Mouse (Mus musculus): ENCODE results near the gene Ciita.

The Ciita gene

DNA sequence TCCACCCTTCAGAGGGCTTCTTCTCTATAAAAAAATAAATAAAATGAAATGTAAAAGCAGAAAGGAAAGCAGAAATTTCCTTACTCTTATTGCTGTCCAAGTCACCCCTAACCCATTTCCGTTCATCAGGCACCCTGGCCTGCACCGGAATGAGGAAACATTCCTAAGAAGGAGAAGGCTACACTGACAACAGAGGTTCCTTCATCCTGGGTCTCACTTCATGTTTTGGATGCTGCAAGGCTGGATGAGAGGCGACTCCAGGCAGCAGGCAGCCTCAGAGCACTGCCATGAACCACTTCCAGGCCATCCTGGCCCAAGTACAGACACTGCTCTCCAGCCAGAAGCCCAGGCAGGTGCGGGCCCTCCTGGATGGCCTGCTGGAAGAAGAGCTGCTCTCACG lies at the start of gene Ciita:
Gene Ciita, plus strand, starts transcription at position 203 of the 400 bp plus-strand sequence.
- no peak for DNase-seq (ENCODE audit: low spot score)

DNA sequence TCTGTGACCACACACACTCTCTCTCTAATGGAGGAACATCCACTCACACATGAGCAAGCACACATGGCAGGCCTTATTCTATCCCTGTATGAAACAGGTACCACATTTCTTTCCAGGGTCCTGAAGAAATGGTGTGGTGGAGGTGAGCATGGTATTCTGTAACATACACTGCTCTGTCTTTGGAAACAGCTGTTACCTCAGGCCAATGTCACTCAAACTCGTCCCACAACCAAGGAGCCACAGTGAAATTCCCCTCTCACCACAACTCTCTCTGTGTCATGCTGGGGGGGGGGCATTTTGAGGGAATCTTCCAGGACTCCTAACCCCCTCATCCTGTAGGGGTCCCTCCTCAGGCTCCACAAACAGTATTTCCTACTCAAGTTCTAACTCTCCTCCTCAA lies 47.9 kb upstream of the Ciita start:
- no peak for DNase-seq (ENCODE audit: low spot score)

DNA sequence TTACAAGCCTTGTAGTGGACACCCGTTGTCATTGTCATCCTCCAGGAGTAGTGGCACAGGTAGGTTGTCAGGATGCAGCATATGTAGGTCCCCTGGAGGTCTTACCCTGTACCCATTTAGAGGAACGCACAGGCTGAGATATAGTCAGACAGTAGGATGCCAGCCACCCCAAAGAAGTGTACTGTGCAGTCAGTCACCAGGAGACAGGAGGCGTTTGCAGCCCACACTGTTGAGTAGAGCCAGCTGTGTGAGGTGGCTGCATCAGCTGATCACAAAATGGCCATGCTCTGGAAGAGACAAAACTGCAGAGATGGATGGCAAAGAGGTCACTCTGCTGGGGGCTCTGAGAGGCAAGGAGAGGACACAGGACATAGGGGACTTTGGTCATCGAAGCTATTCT lies 47.5 kb upstream of the Ciita start:
- no peak for DNase-seq (ENCODE audit: low spot score)

DNA sequence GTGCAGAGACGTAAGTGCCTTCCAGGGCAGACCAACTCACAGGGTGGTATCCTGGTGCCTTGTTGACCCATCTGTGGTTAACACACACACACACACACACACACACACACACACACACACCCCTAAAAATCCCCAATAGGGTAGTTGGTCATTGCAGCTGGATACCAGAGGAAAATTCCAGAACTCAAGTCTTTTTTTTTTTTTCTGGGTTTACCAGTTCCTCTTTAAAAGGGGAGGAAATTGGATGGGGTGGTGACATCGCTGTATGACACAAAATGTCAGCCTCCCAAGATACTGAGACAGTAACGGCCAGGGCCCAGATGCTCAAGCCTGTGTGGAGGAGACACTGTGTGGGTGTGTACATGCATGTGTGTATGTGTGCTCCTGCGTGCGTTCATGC lies 46.5 kb upstream of the Ciita start:
- DNase-seq (ENCODE audit: low spot score): no peak

DNA sequence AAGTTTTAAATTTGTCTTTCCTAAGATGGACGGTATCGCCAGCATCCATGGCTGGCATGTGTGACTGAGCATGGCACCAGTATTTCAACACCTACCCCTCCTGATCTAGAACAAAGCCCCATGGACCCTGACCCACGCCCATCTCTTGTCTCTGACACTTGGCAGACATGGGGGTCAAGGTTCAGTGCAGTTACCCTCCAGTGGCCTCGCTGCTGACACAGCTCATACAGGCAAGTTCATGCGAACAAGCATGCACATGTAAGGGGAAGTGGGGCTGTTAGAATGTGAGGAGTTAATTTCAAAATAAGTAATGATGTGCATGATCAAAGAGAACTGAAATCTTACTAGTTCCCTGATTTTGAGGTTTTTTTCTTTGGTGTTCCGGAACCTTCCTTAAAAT lies 43.7 kb upstream of the Ciita start:
- no peak for DNase-seq (ENCODE audit: low spot score)

DNA sequence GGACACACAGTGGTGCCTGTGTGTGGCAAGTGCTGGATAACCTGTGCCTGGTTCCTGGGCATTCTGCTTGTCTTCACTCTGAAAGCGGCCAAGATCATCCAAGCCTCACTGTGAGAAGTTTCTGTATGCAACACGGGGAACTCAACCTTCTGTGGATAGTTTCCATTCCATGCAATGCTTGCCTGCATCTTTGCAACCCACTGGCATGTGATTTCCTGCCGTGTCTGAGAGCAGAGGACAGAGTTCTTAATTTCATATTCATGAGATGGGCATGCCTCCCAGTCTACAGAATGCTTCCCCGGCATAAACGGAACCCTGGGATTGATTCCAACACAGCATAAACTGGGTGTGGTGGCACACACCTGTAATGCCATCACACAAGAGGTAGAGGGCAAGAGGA lies 41.8 kb upstream of the Ciita start:
- no peak for DNase-seq (ENCODE audit: low spot score)

DNA sequence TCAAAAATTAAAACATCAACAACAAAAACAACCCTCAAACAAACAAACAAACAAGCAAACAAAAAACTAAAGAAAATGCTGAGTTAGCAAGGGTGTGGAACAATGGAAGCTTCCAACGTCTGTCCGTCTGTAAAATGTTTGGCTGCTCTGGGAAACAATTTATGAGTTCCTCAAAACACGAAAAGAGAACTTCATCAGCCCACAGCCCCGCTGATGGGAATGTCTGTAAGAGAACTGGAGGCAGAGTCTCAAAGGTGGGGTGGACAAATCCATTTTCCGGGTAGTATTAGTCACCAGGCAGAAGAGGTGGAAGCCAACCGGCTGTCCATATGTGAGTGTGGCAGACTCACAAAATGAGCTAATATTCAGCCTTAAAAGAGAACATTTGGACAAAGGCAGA lies 38.5 kb upstream of the Ciita start:
- DNase-seq (ENCODE audit: low spot score): no peak

DNA sequence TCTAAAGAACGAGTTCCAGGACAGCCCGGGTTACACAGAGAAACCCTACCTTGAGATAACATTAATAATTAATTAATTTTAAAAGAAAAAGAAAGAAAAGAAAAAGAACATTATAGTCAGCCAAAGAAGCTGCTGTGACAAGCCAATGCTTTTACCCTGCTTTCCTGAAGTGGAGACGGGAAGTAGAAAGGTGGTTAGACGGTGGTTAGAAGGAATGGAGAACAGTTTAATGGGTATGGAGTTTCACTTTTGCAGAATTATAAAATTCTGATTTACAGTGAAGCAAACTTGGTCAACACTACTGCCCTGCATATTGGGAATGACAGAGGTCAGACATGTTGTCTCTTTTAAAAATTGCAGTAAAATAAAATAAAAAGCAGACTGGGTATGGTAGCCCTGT lies 38.1 kb upstream of the Ciita start:
- no peak for DNase-seq (ENCODE audit: low spot score)

DNA sequence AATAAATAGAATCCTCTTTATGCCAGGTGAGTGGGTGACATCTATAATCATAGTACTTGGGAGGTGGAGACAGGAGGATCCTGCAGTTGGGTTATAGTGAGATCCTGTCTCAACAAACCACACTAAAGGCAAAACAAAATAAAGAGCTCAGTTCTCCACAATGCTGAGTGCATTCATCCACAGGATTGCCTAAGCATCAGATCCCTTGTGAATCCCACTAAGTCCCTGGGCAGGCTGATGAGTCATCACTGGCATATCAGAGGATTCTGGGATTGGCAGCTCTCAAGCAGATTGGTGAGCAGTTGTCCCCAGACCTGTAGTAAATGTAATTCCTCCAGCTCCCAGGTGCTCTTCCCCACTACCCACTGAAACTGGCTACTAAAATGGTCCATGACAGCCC lies 36.1 kb upstream of the Ciita start:
- DNase-seq (ENCODE audit: low spot score): no peak

DNA sequence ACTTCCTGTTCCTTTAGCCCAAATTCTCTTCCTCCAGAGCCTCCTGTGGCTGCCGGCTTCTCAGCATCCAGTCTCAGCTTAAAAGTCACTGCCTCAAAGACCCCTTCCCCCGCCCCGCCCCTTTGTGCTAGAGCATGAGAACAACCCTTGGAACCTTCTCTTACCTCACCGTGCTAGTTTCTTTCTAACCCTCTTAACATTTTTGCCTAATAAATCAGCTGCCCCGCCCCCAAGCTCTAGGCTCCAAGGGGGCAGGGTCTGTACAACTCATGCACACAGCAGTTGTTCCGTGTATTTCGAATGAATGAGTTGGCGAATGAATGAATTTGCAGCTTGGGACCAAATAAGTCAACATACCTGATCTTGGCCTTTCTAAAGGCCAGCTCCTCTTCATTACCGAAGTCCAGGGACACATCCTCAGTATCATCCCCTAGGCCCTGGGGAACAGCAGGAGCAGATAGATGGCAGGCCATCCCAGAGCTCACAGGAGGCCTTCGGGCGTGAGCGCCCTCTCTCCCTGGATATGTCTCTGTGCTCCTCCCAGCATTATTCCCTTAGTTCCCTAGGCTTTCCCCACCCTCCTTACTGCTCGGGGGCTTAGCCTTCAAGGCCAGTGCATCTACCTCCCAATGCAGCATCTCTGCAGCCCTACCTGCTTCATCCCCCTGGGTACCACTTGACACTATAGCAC lies 33.1 kb upstream of the Ciita start:
- no peak for DNase-seq (ENCODE audit: low spot score)

DNA sequence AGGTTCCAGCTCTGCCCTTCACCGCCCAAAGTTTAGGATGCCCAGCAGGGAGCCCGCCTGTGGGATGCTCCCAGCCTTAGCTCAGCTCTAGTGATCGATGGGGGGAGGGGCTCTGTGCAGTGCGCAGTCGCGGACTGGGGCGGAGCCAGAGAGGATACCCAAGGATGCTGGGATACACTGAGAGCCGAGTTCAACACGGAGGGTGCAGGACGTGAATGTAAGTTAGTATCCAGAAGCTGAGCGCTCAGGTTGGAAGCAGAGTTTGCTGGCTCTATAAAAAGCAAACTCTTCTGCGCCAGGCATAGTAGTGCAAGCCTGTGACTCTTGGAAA lies 32.6 kb upstream of the Ciita start, which contains the start of gene Tvp23a:
Gene Tvp23a, minus strand, starts transcription at position 99 of the 331 bp plus-strand sequence.
- no peak for DNase-seq (ENCODE audit: low spot score)

DNA sequence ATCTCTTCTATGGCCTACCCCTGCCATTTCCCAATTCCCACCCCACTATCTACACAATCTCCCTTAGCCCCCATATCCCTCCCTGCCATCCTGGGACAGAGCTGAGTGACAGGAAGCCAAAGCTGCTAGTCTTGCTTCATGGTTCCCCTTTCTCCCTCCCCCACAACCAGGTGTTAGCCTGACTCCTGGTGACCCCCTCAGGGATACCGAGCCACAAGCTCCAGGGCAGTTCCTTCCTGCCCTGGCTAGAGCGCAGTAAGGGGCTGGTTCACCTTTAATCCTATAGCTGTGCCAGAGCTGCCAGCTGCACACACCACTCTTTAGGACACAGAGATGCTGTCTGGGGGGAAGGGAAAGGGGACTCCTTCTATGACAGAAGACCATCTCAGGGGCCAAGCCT lies 32.1 kb upstream of the Ciita start:
- DNase-seq (ENCODE audit: low spot score): no peak

DNA sequence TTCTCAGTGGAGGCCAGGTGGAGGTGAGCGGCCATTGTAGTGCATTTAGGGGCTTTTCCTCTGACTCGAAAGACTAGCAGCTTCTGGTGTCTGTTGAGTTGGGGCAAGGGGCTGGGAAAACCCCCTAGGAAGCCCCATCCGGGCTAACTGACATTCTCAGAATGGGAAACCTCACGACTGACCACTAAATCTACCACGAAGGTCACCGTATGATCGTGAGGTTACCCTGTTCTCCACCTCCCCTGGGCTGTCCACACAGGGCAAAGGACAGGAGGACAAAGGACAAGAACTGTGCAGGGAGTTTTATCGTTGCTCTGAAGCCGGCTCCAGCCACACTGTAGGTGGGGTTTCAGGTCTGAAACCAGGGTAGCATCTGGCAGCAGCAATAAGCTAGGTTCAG lies 30.9 kb upstream of the Ciita start:
- no peak for DNase-seq (ENCODE audit: low spot score)

DNA sequence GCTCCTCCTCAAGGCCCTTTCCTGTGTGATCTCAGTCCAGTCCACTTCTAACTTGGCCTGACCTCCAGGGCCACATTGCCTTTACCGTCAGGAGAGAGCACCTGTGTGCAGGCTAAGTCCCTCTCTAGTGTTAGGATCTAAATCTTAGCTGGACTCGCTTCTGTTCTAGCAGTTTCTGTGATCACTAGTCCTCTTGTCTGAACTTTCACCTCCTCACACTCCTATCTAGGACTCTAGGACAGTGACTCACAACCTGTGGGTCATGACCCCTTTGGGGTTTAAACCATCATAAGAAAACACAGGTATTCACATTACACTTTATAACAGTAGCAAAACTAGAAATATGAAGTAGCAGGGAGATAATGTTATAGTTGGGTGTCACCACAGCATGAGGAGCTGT lies 28.0 kb upstream of the Ciita start:
- no peak for DNase-seq (ENCODE audit: low spot score)

DNA sequence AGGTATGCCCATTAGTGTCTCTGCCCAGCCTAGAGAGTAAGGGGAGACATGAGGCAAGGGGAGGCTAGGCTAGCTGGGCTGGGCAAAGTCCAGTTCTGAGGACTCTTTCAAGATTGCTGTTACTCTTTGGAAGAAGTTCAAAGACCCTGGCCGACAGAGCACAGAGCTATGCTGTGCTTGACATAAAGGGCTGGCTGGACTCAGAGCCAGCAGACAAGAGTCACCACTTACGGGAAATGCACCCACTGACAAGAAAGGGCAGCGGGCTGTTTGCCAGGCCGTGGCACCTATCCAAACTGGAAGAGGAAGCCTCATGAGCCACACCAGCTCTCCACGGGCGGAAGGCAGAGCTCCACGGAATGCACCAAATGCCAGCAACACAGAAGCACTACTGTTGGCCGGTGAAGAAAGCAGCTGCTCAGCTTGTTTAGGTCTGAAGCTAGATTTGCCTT lies 27.4 kb upstream of the Ciita start:
- no peak for DNase-seq (ENCODE audit: low spot score)

DNA sequence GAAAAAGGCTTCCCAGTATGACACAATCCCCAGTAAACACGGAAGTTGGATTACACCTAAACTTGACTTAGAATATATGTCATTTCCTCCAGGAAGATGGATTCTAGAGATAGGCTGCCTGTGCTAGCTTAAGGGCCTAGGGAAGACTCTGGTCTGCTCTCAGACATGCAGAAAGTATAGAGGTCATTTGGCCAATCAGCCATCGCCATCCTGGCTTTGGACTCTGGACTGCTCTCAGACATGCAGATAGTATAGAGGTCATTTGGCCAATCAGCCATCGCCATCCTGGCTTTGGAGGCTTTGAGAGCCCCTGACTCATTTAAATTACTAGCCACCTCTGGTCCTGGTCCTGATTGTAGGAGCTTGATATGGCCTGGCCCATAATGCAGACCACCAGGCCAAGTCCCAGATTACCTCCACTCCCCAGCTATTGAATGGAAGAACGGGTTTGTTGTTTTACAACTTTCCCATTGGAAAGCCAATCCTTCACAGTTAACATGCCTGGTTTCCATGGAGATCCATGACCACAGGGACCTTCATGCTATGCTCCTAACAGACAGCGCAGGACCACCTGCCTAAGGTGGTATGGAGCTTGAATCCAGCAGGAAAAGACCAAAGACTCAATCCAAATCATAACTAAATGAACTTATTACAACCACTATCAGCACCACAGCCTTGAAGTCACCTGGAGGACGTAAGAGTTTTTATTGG lies 25.8 kb upstream of the Ciita start:
- no peak for DNase-seq (ENCODE audit: low spot score)

DNA sequence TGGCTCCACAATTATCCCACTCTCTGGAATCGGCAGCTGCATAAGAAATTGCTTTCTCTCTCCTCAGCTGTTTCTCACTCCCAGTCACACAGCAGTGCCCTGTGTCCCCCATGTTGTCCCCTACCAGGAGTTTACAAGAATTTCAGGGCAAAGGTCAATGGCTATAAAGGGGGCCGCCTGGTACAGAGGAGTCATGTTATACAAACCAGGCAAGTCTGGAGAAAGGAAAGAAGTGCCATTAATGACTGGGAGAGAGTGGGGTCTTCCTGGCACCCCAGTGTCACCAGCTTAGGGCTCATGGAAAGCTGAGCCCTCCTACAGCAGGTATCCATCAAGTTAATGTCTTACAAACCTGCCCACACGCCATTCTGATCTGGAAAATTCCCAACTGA lies 25.3 kb upstream of the Ciita start:
- DNase-seq (ENCODE audit: low spot score): no peak

DNA sequence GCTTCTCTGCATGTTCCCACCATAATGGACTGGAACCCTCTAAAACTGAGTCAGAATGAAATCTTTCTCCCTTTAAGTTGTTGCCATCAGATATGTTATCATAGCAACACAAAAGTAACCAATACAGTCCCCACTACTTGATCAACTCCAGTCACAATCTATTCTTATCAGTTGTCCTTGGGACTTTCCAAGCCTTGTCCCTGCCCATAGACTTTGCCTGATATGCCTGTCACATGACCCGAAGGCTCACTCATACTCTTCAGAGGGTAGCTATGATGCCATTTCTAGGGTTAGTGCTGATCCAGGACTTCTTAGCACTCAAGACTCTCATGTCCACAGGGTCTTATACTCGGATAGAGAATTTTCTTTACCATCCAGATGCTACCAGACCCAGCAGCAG lies 19.7 kb upstream of the Ciita start:
- DNase-seq (ENCODE audit: low spot score): no peak

DNA sequence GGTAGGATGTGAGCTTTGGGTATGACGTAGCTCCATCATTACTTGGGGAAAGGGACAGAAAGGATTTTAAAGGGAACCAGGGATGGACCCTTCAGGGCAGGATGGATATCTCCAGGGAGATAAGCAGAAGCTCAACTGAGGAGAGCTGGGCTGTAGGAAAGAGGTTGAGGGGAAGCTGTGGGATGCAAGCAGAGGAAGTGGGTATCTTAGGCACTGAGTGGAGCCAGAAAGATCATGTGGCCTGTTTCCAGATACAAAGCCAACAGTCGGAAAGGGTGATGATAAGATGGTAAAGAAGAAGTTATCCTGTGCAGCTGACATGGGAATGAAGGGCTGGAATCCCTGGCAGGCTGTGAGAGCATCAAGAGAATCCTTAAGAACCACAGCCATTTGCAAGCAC lies 18.7 kb upstream of the Ciita start:
- no peak for DNase-seq (ENCODE audit: low spot score)

DNA sequence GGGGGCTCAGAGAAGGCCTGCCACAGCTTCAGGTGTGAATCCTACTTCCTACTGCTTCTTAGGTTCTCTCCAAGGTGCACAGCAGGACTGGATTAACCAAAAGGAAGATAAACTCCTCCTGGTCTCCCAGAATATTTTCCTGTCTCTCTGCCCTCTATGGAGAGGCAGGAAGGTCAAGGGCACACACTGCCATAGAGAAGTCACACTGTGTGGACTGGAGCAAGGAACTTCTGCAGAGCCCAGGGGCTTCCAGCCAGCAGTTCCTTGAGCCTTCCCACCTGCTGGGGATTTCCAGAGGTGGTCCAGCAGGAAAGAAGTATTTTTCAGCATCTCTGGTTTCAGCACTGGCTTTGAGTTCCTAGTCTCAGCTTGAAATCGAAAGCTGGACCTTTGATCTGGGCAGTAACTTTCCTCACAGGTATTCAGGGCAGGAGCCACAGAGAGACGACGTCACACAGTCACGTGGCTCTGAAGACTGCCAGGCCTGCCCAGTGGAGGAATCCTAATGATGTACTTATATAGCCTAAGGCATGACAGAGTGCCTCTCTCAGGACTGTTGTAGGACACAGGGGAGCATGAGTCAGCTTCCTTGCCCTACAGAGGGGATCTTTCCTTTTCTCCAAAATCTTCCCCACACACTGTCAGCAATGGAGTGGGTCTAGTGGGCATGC lies 14.7 kb upstream of the Ciita start:
- no peak for DNase-seq (ENCODE audit: low spot score)

DNA sequence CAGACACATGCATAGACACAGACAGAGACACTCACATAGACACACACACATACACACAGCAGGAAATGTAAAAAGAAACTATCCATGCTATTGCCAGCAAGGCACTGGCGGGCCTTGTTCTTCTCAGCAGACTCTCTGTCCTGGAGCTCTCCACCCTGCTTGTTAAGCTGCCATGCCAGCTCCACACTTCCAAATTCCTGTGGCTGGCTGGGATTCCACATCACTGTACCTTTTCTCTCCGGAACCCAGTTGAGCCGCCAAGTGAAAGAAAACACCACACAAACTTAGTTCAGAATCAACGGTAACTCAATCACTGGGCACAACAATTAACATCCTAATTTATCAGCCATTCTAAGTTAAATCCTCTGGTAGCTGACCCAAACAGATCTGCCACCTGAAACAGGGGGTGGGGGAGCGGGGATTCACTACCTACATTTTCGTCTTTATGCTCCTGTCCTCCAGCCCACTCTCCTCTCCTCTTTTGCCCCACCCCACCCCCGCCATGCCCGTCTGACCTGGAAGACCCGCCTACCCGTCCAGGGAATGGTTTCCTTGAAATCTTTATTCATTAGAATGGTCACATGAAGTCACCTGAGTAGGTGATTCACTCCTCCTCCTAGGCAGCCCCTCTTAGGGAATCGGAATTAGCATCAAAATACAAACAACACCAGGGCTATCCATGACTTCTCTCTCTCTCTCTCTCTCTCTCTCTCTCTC lies 12.3 kb upstream of the Ciita start:
- no peak for DNase-seq (ENCODE audit: low spot score)

DNA sequence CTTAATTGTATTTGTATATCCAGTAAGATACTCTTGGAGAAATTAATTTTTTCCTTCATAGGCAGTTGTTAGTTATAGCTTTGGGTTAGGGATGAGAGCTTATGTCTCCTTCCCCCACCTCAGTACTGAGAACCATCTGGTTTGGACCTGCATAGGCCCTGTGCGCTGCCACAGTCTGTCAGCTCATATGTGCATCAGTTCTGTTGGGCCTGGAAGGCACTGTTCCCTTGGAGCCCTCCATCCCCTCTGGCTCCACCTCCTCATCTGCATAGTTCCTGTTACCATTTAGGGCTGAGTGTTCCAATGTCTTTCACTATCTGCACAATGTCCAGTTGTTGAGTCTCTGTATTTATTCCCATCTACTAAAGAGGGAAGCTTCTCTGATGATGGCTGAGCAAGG lies 11.7 kb upstream of the Ciita start:
- no peak for DNase-seq (ENCODE audit: low spot score)

DNA sequence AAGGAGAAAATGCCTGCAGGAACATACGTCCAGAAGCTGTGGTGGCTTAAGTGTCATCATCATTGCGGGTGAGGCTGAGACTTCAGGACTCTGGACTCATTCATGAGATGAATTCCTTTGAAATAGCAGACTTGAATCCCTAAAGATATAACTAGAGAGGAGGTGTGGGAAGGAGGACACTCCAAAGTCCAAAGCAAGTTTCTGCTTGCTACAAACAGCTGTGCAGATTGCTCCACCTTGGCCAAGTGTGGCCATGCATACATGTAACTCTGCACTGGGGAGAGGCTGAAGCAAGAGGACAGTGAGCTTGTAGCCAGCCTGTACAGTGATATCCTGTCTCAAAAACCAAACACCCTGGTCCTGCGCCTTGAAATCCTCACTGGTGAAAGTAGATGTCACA lies 7.9 kb upstream of the Ciita start:
- no peak for DNase-seq (ENCODE audit: low spot score)
